19 mouse cellular contexts compared by ENCODE assay signal in genomic region chr14:54614130-54614529, GRCm38 (mm10). TPM values are rescaled to one million over a fixed set of nuclear protein-coding genes. Genes with fewer than 3 reads are reported as not detected.
DNase-seq lines count a peak whose midpoint lies in the region.
"Had no signal": no experiment of that assay in that cellular context is flagged by ENCODE, and none has a peak within 500 bp of the region (broad histone marks: within the 10 kb centered on the region; RNA-seq: fewer than 3 reads in every experiment).

No protein-coding gene starts in this region.

- DNase-seq in adrenal gland, adult 2 months, result peak; percentile 1
- DNase-seq in heart, adult 11 months, result peak; percentile 90

RNA-seq across cellular contexts. Expression of gene Psmb5, which starts 3.7 kb away (rescaled TPM):
- 100 to 1,000 TPM; 317 to 332 TPM for total RNA-seq in adrenal gland, adult 2 months (2021)
- 267 and 322 TPM in 2 replicates for polyA plus RNA-seq in adrenal gland, adult 2 months (2012; rRNA removed)

RNA-seq across cellular contexts. Expression of gene Psmb11, which starts 7.1 kb away (rescaled TPM):
- not detected for total RNA-seq in adrenal gland, adult 2 months (2021)
- polyA plus RNA-seq in adrenal gland, adult 2 months (2012; rRNA removed), result not detected in 2 replicates
- total RNA-seq: adrenal gland, adult 18-20 months; adrenal gland, adult 8-10 months; adrenal gland, postnatal 10 days; adrenal gland, postnatal 14 days; adrenal gland, postnatal 25 days; adrenal gland, postnatal 36 days; adrenal gland, postnatal 4 days; CH12.LX; ES-E14; MEL had no signal
- polyA plus RNA-seq: activated CD4-positive, CD25-positive, alpha-beta regulatory T cell, adult 4 months; CD4-positive, CD25-positive, alpha-beta regulatory T cell, adult 4 months; cerebellum, adult 2 months; G1E had no signal

RNA-seq across cellular contexts. Expression of gene 4931414P19Rik, which starts 8.3 kb away (rescaled TPM):
- 1 to 10 TPM; 2.9 to 8.2 TPM for total RNA-seq in adrenal gland, adult 2 months (2021)
- polyA plus RNA-seq in adrenal gland, adult 2 months (2012; rRNA removed), result 7.4 and 9.6 TPM in 2 replicates

RNA-seq across cellular contexts. Expression of gene Gm17606, which starts 26.6 kb away (rescaled TPM):
- not detected for total RNA-seq in adrenal gland, adult 2 months (2021)
- not detected in 2 replicates for polyA plus RNA-seq in adrenal gland, adult 2 months (2012; rRNA removed)
- total RNA-seq: adrenal gland, adult 18-20 months; adrenal gland, adult 8-10 months; adrenal gland, postnatal 10 days; adrenal gland, postnatal 14 days; adrenal gland, postnatal 25 days; adrenal gland, postnatal 36 days; adrenal gland, postnatal 4 days; CH12.LX; ES-E14; G1E; MEL had no signal
- polyA plus RNA-seq: activated CD4-positive, CD25-positive, alpha-beta regulatory T cell, adult 4 months; brain, embryonic 14.5 days; C2C12; CD4-positive, CD25-positive, alpha-beta regulatory T cell, adult 4 months; cerebellum, adult 2 months; G1E; Patski had no signal

RNA-seq across cellular contexts. Expression of gene Cdh24, which starts 27.0 kb away (rescaled TPM):
- total RNA-seq in adrenal gland, adult 2 months (2021), result 1 to 10 TPM in 1 of 2 experiments, under 1 TPM in 1; 0.66 to 1.7 TPM
- 4.4 and 6.6 TPM in 2 replicates for polyA plus RNA-seq in adrenal gland, adult 2 months (2012; rRNA removed)
